Mouse (Mus musculus): ENCODE data around the gene Zfp697.
"Not testable (repeated sequence)": the region's sequence is repeated elsewhere in the genome, so short reads cannot be mapped to it uniquely, and the experiment has no call there.

Zfp697 gene

GRCm38 (mm10) chr3:98368776-98369175 lies 13.5 kb upstream of the Zfp697 start:
- DNase-seq (ENCODE audit: extremely low spot score), result no peak

- no peak for DNase-seq (ENCODE audit: extremely low spot score)
These were observed 8.1 kb upstream of the Zfp697 start for GRCm38 (mm10) chr3:98374062-98374719.

- DNase-seq (ENCODE audit: extremely low spot score), result no peak
These were observed 7.3 kb upstream of the Zfp697 start for GRCm38 (mm10) chr3:98374980-98375379.

DNA sequence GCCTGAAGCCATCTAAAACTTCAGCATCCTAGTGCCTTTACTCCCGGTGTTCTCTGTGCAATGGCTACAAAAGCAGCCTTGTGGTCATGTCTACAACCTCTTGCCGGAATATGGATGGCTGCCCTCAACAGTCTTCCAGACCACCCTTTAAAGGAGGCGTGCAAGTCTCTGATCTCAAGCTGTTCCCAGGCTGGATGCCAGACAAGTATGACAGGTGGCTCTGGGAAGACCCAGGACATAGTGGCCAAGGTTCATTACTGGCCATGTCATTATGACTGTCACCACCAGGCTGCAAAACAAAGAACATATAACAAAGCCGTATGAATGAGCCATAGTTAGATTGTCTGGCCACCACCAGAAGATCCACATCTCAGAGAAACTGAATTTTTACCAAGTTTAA lies 4.0 kb upstream of the Zfp697 start:
- DNase-seq (ENCODE audit: extremely low spot score), result no peak

GRCm38 (mm10) chr3:98379236-98379635 lies 3.0 kb upstream of the Zfp697 start:
- DNase-seq (ENCODE audit: extremely low spot score), result peak; percentile 63

GRCm38 (mm10) chr3:98381677-98382245 lies 500 bp upstream of the Zfp697 start:
- DNase-seq (ENCODE audit: extremely low spot score), result peak; percentile 25

DNA sequence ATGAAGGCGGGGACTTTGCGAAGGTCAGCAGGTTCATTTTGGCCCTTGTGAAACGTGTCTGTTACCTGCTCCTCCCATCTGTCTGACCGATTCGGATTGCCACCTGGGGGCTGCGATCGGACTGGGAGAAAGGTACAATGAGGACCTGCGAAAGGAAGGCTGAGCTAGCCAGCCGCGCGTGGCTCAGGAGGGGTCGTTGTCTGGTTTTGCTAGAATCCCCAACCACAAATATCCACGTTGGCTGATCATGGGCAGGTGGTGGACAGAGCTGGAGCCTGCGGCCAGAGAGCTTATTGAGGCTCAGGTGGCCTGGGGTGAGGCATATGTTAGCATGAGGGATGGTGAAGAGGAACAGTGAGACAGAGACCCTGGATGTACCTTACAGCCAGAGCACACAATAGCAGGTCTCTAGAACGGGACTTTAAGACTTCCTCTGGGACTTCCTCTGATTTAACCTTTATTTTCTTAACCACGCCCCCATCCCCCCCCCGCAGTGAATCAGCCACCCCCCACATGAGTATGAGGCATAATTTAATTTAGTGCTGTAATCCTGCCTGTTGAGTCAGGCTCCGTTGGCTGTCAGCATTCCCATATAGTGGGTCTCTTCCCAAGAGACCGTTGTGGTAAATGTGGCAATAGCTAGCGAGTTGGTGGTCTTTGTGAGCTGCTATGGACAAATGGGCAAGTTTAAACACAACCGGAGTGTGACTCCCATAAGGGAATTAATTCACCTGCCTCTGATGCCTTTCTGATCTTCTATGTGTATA lies 946 bp downstream of the Zfp697 start:
- DNase-seq (ENCODE audit: extremely low spot score), result no peak

- no peak for DNase-seq (ENCODE audit: extremely low spot score)
These were observed 4.8 kb downstream of the Zfp697 start for GRCm38 (mm10) chr3:98387086-98387485.

GRCm38 (mm10) chr3:98387756-98388155 lies 5.5 kb downstream of the Zfp697 start:
- DNase-seq (ENCODE audit: extremely low spot score), result no peak

- DNase-seq (ENCODE audit: extremely low spot score), result no peak
These were observed 7.0 kb downstream of the Zfp697 start for GRCm38 (mm10) chr3:98389305-98389704.

- DNase-seq (ENCODE audit: extremely low spot score), result not testable (repeated sequence)
These were observed 22.1 kb downstream of the Zfp697 start for GRCm38 (mm10) chr3:98404268-98404895.

DNA sequence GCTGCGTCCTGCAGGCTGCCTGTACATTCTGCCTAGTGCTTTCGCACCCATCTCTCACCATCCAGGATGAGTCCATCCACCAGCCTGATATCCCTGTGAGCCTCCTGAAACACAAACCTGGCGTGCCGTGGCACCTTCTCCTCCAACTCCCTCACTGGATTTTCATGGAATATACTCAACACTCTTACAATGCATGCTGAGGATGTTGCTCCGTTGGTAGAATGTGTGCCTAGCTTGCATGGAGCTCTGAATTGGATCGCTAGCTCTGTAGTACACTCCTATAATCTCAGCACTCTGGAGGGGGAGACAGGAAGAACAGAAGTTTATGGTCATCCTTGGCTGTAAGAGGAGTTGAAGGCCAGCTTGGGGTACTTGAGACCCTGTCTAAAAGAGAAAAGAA lies 23.6 kb downstream of the Zfp697 start:
- DNase-seq (ENCODE audit: extremely low spot score), result not testable (repeated sequence)

- not testable (repeated sequence) for DNase-seq (ENCODE audit: extremely low spot score)
These were observed 24.4 kb downstream of the Zfp697 start for GRCm38 (mm10) chr3:98406569-98407144.

DNA sequence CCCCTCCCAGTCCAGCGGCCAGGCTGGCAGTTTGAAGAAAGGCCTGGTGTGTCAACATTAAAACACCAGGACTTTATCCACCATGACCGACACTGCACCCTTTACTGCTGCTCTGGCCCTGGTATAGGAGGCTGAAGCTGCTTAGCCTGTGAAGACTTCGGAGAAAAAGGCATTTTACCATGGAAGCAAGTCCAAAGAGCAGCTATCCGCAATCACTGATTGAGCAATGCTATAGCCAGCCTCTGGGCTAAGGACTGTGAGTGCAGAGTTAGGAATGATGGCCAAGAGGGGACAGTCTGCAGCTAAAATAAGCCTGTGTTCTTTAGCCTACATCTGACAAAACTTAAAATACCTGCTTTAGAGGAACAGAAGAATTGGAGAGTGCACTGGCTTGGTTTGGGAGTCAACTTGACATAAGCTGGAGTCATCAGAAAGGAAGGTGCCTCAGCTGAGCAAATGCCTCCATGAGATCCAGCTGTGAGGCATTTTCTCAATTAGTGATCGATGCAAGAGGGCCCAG lies 25.1 kb downstream of the Zfp697 start:
- not testable (repeated sequence) for DNase-seq (ENCODE audit: extremely low spot score)

GRCm38 (mm10) chr3:98410619-98411580 lies 28.6 kb downstream of the Zfp697 start:
- not testable (repeated sequence) for DNase-seq (ENCODE audit: extremely low spot score)

DNA sequence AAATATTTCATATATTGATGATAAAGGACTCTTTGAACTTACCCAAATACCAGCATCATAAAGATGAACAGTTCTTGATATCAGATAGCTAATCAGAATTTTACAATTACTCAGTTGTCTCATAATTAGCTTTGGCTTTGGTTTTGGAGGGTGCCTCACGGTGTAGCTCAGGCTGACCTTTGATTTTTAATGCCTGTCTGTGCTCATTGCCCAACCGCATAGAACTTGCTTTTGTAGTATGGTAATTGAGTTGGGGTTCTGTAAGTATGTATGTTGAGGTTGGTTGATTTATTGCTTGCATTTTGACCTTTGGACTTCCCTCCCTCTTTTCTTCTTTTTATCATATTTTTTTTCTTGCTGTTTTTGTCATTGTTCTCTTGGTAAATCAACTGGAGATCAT lies 31.5 kb downstream of the Zfp697 start:
- DNase-seq (ENCODE audit: extremely low spot score), result no peak

GRCm38 (mm10) chr3:98414296-98414695 lies 32.0 kb downstream of the Zfp697 start:
- DNase-seq (ENCODE audit: extremely low spot score), result no peak

DNA sequence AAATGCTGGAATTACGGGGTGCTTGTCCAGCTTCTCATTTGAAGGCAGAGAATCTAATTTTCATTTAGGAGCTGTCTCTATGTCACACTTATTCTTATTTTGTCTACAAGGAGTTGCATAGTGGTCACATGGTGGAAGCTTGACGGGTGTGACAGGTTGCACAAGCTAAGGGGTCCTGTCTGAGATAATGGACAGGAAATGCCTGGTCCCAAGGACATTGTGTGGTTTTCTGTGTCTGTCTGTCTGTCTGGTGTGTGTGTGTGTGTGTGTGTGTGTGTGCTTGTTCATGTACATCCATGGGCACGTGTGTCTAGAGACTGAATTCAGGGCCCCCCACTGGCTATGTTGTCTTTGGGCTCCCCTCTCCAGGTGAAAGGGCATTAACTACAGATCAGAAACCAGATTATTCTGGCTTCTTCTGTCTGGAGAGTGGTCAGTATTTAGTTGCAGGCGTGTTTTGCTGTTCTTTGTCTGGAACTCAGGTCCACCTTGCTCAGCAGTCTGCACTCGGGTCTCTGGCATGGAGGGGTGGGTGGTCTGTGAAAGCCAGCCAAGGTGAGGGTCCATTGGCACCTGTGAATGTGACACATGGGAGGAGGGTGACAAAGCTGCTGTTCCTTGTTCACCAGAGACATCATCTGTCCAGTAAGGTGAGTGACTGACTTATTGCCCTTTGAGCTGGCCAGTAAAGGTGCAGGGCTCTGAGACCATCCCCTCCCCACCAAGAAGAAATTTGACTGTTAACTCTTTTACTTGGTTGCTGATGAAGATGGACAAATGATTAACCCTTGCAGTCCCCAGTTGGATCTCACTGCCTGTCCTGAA lies 34.4 kb downstream of the Zfp697 start:
- no peak for DNase-seq (ENCODE audit: extremely low spot score)

DNA sequence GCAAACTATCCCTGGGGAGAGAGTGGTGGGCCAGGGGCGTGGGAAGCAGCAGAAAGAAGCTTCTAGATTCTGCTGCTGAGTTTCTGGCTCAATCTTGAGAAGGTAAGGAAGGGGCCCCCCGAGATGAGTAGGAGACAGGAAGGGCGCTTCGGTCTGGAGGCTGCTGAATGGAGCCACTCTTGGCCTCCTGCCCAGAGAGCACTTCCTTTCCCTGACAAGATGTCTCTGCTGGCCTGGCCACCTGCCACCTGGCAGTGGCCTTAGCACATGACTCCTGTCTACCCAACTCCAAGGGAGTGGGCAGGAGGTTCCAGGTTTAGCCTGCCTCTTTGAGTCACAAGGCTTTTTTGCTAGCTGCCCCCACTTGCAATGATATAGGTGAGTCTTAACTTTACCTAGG lies 35.1 kb downstream of the Zfp697 start:
- DNase-seq (ENCODE audit: extremely low spot score), result no peak
